Mouse (Mus musculus) olfactory bulb, adult 2 months (tissue): Measurements from ENCODE around the gene Nt5dc3.

Experiments used
- CTCF ChIP-seq: fragments of 200-500 bp; IDR thresholded peaks from 2 replicates; pipeline ENCODE4 v1.5.1; 2012; ENCODE audit warnings: low read depth, mild to moderate bottlenecking, low read length, moderate library complexity; ENCODE audit not compliant: insufficient read depth
- POLR2A ChIP-seq: fragments of 200-500 bp; IDR thresholded peaks from 2 replicates; pipeline ENCODE4 v1.6.1; 2012; ENCODE audit warnings: mild to moderate bottlenecking, low read depth, low read length, moderate library complexity; ENCODE audit not compliant: insufficient read depth

- TF ChIP-seq CTCF (no peak), POLR2A (no peak)
Observed at GRCm38 (mm10) chr10:86782656-86783055, 3.9 kb downstream of the Nt5dc3 start.
